In genomic region chr8:70188707-70189106, GRCm38 (mm10) we compare ENCODE assay signal across 20 mouse cellular contexts. TPM values are rescaled to one million over a fixed set of nuclear protein-coding genes. Genes with fewer than 3 reads are reported as not detected.
A peak's percentile ranks its signal among the peaks of the same experiment; 100 is the strongest.
DNase-seq lines count a peak whose midpoint lies in the region; ATAC-seq and TF ChIP-seq lines count a peak whose summit lies in the region.
"Had no signal": no experiment of that assay in that cellular context is flagged by ENCODE, and none has a peak within 500 bp of the region (broad histone marks: within the 10 kb centered on the region; RNA-seq: fewer than 3 reads in every experiment).

No protein-coding gene starts in this region.

- peak; percentile 88 for DNase-seq in kidney, adult 18-20 months
- peak; percentile 91 to 94 for DNase-seq in kidney, adult 8-10 months
- DNase-seq in kidney, postnatal 14 days: peak; percentile 89
- peak; percentile 83 for DNase-seq in stomach, postnatal 0 days (ENCODE audit: low spot score)
- no peak for DNase-seq in spleen, postnatal 4 days (ENCODE audit: low spot score in 2 of 2)
- no peak for DNase-seq in thymus, postnatal 0 days (ENCODE audit: low spot score)
- DNase-seq: cerebellum, adult 9-11 months; embryo, embryonic 11 days; gastrocnemius, postnatal 25 days; heart, postnatal 4 days; thymus, adult 2 months had no signal

- whole genome bisulfite sequencing in kidney, embryonic 14.5 days: 74% methylated on average over 7 of the region's 7 CpGs
- 67% methylated on average over 7 of the region's 7 CpGs for WGBS in stomach, postnatal 0 days

- no peak for ATAC-seq in kidney, embryonic 14.5 days (ENCODE audit: low FRiP score, low TSS enrichment)
- ATAC-seq in stomach, postnatal 0 days (ENCODE audit: low FRiP score, low TSS enrichment): peak; percentile 71

- no peaks in the 10 kb centered on the region for H3K36me3 ChIP-seq in kidney, embryonic 14.5 days (ENCODE audit: control insufficient read depth, insufficient read depth, low read length)
- 0 out of 2 replicates have a peak, but pooled peaks cover 3% of the 10 kb centered on the region for H3K36me3 ChIP-seq in stomach, postnatal 0 days (ENCODE audit: control insufficient read depth, insufficient read depth, low read length)
- H3K36me3 ChIP-seq: lung, embryonic 15.5 days; midbrain, embryonic 12.5 days had no signal

- no peaks in the 10 kb centered on the region for H3K27me3 ChIP-seq in kidney, embryonic 14.5 days (ENCODE audit: control insufficient read depth, insufficient read depth, low read length)
- H3K27me3 ChIP-seq in stomach, postnatal 0 days (ENCODE audit: control insufficient read depth, insufficient read depth, low read length): no peaks in the 10 kb centered on the region
- H3K27me3 ChIP-seq: embryonic facial prominence, embryonic 15.5 days; heart, embryonic 13.5 days; limb, embryonic 15.5 days; lung, embryonic 15.5 days; midbrain, embryonic 12.5 days; neural tube, embryonic 13.5 days had no signal

- no peak overlapping the region for H3K4me3 ChIP-seq in kidney, embryonic 14.5 days (ENCODE audit: low read length)
- H3K4me3 ChIP-seq in stomach, postnatal 0 days (ENCODE audit: low read depth, low read length): no peak overlapping the region
- H3K4me3 ChIP-seq: embryonic facial prominence, embryonic 15.5 days; forebrain, embryonic 10.5 days; heart, embryonic 13.5 days; limb, embryonic 15.5 days; lung, embryonic 15.5 days; midbrain, embryonic 12.5 days; neural tube, embryonic 13.5 days had no signal

- H3K4me1 ChIP-seq in kidney, embryonic 14.5 days (ENCODE audit: control insufficient read depth, insufficient read depth, low read length): no peaks in the 10 kb centered on the region
- no peaks in the 10 kb centered on the region for H3K4me1 ChIP-seq in stomach, postnatal 0 days (replicated peaks; ENCODE audit: control insufficient read depth, insufficient read depth)
- H3K4me1 ChIP-seq: embryonic facial prominence, embryonic 15.5 days; heart, embryonic 13.5 days; limb, embryonic 15.5 days; lung, embryonic 15.5 days had no signal

- TF ChIP-seq EP300 in stomach, postnatal 0 days (optimal IDR thresholded peaks at IDR 0.05): no peak

- H3K9me3 ChIP-seq in kidney, embryonic 14.5 days (ENCODE audit: control insufficient read depth, low read length): no peaks in the 10 kb centered on the region
- no peaks in the 10 kb centered on the region for H3K9me3 ChIP-seq in stomach, postnatal 0 days (ENCODE audit: control insufficient read depth, low read length)
- H3K9me3 ChIP-seq: embryonic facial prominence, embryonic 15.5 days; forebrain, embryonic 10.5 days; heart, embryonic 13.5 days; limb, embryonic 15.5 days; lung, embryonic 15.5 days; midbrain, embryonic 12.5 days; neural tube, embryonic 13.5 days had no signal

- no peak overlapping the region for H3K27ac ChIP-seq in kidney, embryonic 14.5 days (ENCODE audit: low read depth, low read length)
- H3K27ac ChIP-seq in stomach, postnatal 0 days (replicated peaks): no peak overlapping the region
- H3K27ac ChIP-seq: embryonic facial prominence, embryonic 15.5 days; heart, embryonic 13.5 days; limb, embryonic 15.5 days; lung, embryonic 15.5 days; macrophage; midbrain, embryonic 12.5 days; neural tube, embryonic 13.5 days had no signal

- H3K9ac ChIP-seq in kidney, embryonic 14.5 days (ENCODE audit: low read depth, low read length): no peak overlapping the region
- no peak overlapping the region for H3K9ac ChIP-seq in stomach, postnatal 0 days (ENCODE audit: low read length)
- H3K9ac ChIP-seq: embryonic facial prominence, embryonic 15.5 days; heart, embryonic 13.5 days; limb, embryonic 15.5 days; lung, embryonic 15.5 days; midbrain, embryonic 12.5 days; neural tube, embryonic 13.5 days had no signal

- no peak overlapping the region for H3K4me2 ChIP-seq in kidney, embryonic 14.5 days (replicated peaks; ENCODE audit: low read depth, low read length)
- H3K4me2 ChIP-seq in stomach, postnatal 0 days (replicated peaks; ENCODE audit: low read depth): no peak overlapping the region
- H3K4me2 ChIP-seq: embryonic facial prominence, embryonic 15.5 days; heart, embryonic 13.5 days; limb, embryonic 15.5 days; lung, embryonic 15.5 days; midbrain, embryonic 12.5 days; neural tube, embryonic 13.5 days had no signal

- TF ChIP-seq CTCF in stomach, postnatal 0 days (IDR thresholded peaks at IDR 0.05; ENCODE audit: low read depth): no peak

RNA-seq across cellular contexts. Expression of gene Tmem161a, which starts 16.6 kb away (rescaled TPM):
- 43.6 and 47.5 TPM in 2 replicates for polyA plus RNA-seq in kidney, embryonic 14.5 days (2014; fragmentation: Nextera tagmentation; extraction: Ambion mirVana)
- polyA plus RNA-seq in stomach, postnatal 0 days (2015; fragmentation: Nextera tagmentation; extraction: Ambion mirVana): 38.2 and 40.8 TPM in 2 replicates
- 41.5 and 44.1 TPM in 2 replicates for polyA plus RNA-seq in thymus, postnatal 0 days (2015; fragmentation: Nextera tagmentation; extraction: Ambion mirVana)

RNA-seq across cellular contexts. Expression of gene Slc25a42, which starts 23.4 kb away (rescaled TPM):
- 2.1 and 3.0 TPM in 2 replicates for polyA plus RNA-seq in kidney, embryonic 14.5 days (2014; fragmentation: Nextera tagmentation; extraction: Ambion mirVana)
- 3.1 and 4.5 TPM in 2 replicates for polyA plus RNA-seq in stomach, postnatal 0 days (2015; fragmentation: Nextera tagmentation; extraction: Ambion mirVana)
- 6.2 and 9.0 TPM in 2 replicates for polyA plus RNA-seq in thymus, postnatal 0 days (2015; fragmentation: Nextera tagmentation; extraction: Ambion mirVana)

RNA-seq across cellular contexts. Expression of gene Sugp2, which starts 45.3 kb away (rescaled TPM):
- polyA plus RNA-seq in kidney, embryonic 14.5 days (2014; fragmentation: Nextera tagmentation; extraction: Ambion mirVana): 23.7 and 33.0 TPM in 2 replicates
- polyA plus RNA-seq in stomach, postnatal 0 days (2015; fragmentation: Nextera tagmentation; extraction: Ambion mirVana): 7.8 and 9.0 TPM in 2 replicates
- 29.6 and 34.5 TPM in 2 replicates for polyA plus RNA-seq in thymus, postnatal 0 days (2015; fragmentation: Nextera tagmentation; extraction: Ambion mirVana)

RNA-seq across cellular contexts. Expression of gene Armc6, which starts 45.6 kb away (rescaled TPM):
- polyA plus RNA-seq in kidney, embryonic 14.5 days (2014; fragmentation: Nextera tagmentation; extraction: Ambion mirVana): 23.2 and 24.8 TPM in 2 replicates
- 11.9 and 12.9 TPM in 2 replicates for polyA plus RNA-seq in stomach, postnatal 0 days (2015; fragmentation: Nextera tagmentation; extraction: Ambion mirVana)
- 17.9 and 18.4 TPM in 2 replicates for polyA plus RNA-seq in thymus, postnatal 0 days (2015; fragmentation: Nextera tagmentation; extraction: Ambion mirVana)

RNA-seq across cellular contexts. Expression of gene Mef2b, which starts 49.2 kb away (rescaled TPM):
- polyA plus RNA-seq in kidney, embryonic 14.5 days (2014; fragmentation: Nextera tagmentation; extraction: Ambion mirVana): 0.30 and 0.97 TPM in 2 replicates
- polyA plus RNA-seq in stomach, postnatal 0 days (2015; fragmentation: Nextera tagmentation; extraction: Ambion mirVana): 0.10 TPM in 1 of 2 replicates, not detected in the other
- 7.5 and 9.8 TPM in 2 replicates for polyA plus RNA-seq in thymus, postnatal 0 days (2015; fragmentation: Nextera tagmentation; extraction: Ambion mirVana)
- polyA plus RNA-seq: macrophage had no signal

Comparison
In these comparisons a context has a peak if more than half of its experiments do, and no peak if none do; other contexts are left out.
1. DNase-seq: peak in kidney, adult 18-20 months (single experiment), kidney, adult 8-10 months (2 of 2), kidney, postnatal 14 days (single experiment) and stomach, postnatal 0 days (single experiment); none in spleen, postnatal 4 days (0 of 2) and thymus, postnatal 0 days (single experiment).